Mouse (Mus musculus): Measurements from ENCODE around the gene Zfp704. TPM values are rescaled to one million over a fixed set of nuclear protein-coding genes. Genes with fewer than 3 reads are reported as not detected.

Gene Zfp704
- total and polyA plus RNA-seq, 3 experiments, result not detected

DNA sequence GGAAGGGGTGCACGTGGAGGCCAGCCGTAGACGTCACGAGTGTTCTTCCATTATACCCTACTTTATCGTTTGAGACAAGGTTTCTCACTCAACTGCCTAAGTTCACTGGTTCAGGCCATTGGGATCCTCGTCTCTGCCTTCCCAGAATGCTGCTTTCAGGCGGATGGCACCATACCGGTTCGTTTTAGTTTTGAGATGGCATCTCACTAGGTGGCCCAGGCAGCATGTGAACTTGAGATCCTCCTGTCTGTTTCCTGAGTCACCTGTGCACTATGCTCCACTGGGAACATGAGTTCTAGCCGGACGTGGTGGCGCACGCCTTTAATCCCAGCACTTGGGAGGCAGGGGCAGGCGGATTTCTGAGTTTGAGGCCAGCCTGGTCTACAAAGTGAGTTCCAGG, 68.3 kb downstream of the Zfp704 start:
- dilution Hi-C loops (cut with MboI; ENCODE audit: extremely low pct_ligation_motif_present, extremely low pct_unique_long_range_greater_than_20kb, low sequenced_read_pairs), result no loop called here

DNA sequence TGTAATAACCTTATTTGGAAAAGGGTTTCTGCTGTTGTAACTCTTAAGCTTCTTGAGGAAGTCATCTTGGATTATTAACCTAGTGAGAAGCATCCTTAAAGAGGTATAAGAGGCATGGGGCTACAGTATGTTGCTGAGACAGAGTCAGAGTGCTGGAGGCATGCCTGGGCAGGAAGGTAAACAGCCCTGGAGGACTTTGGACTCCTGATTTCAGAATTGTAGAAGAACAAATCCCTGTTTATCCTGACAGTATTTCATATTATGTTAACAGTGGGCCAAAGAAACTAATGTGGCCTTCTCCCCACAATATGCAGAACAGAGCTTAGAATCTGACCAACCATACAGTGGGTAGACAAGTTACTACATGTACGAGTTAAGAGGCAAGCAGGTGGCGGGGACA, 71.4 kb downstream of the Zfp704 start:
- no peak overlapping the region for H3K27ac ChIP-seq (ENCODE audit: insufficient read depth, low read depth)
- no peak overlapping the region for H3K9ac ChIP-seq (ENCODE audit: insufficient read depth, low read depth)
- H3K9me3 ChIP-seq (replicated peaks; ENCODE audit: low read length), result no peaks in the 10 kb centered on the region
- no peak for TF ChIP-seq JUND (conservative IDR thresholded peaks at IDR 0.05; ENCODE audit: low read depth, low read length)
- DNase-seq (ENCODE audit: extremely low read depth), result no peak
- in situ Hi-C loops (cut with MboI; ENCODE audit: low pct_ligation_motif_present, low pct_unique_long_range_greater_than_20kb, low sequenced_read_pairs), result no loop called here
- H3K36me3 ChIP-seq (replicated peaks in 1 of 2; ENCODE audit: control insufficient read depth in 1 of 2, insufficient read depth in 1 of 2, low read length in 1 of 2), result no peaks in the 10 kb centered on the region
- H3K4me3 ChIP-seq (replicated peaks in 1 of 3; ENCODE audit: low read depth in 2 of 3, low read length in 2 of 3, poor library complexity in 1 of 3), result no peak overlapping the region
- dilution Hi-C loops (cut with MboI; ENCODE audit: extremely low pct_ligation_motif_present, extremely low pct_unique_long_range_greater_than_20kb, low sequenced_read_pairs), result no loop called here
- H3K4me2 ChIP-seq (ENCODE audit: insufficient read depth, low read depth, poor library complexity, severe bottlenecking), result no peak overlapping the region
- no peaks in the 10 kb centered on the region for H3K79me2 ChIP-seq (replicated peaks; ENCODE audit: control insufficient read depth, extremely low read depth, insufficient read depth, poor library complexity, severe bottlenecking)
- H3K27me3 ChIP-seq (replicated peaks), result no peaks in the 10 kb centered on the region
- 0 out of 4 replicates have a peak, but pooled peaks cover 0 to 2% of the 10 kb centered on the region in 2 experiments for H3K4me1 ChIP-seq (ENCODE audit: control insufficient read depth in 1 of 2, insufficient read depth in 2 of 2)

More for the DNA sequence above, 68.3 kb downstream of the Zfp704 start:
- Histone ChIP-seq H3K4me2 (ENCODE audit: insufficient read depth, low read depth, poor library complexity, severe bottlenecking) (no peak overlapping the region), H3K79me2 (replicated peaks; ENCODE audit: control insufficient read depth, extremely low read depth, insufficient read depth, poor library complexity, severe bottlenecking) (no peaks in the 10 kb centered on the region), H3K4me3 (replicated peaks in 1 of 3; ENCODE audit: low read depth in 2 of 3, low read length in 2 of 3, poor library complexity in 1 of 3) (no peak overlapping the region), H3K27me3 (replicated peaks) (no peaks in the 10 kb centered on the region), H3K36me3 (replicated peaks in 1 of 2; ENCODE audit: control insufficient read depth in 1 of 2, insufficient read depth in 1 of 2, low read length in 1 of 2) (no peaks in the 10 kb centered on the region), H3K9ac (ENCODE audit: insufficient read depth, low read depth) (no peak overlapping the region), H3K27ac (ENCODE audit: insufficient read depth, low read depth) (no peak overlapping the region), H3K4me1 (ENCODE audit: control insufficient read depth in 1 of 2, insufficient read depth in 2 of 2) (peaks cover 2% of the 10 kb centered on the region in 2 experiments; a peak in 2 of 4 replicates), H3K9me3 (replicated peaks; ENCODE audit: low read length) (no peaks in the 10 kb centered on the region)
- DNase-seq (ENCODE audit: extremely low read depth), result no peak
- no peak for TF ChIP-seq GABPA (IDR thresholded peaks at IDR 0.05; ENCODE audit: insufficient replicate concordance, low read depth, low read length)
- TF ChIP-seq MAFK (IDR thresholded peaks at IDR 0.05; ENCODE audit: insufficient replicate concordance, low read length), result no peak
- no peak for TF ChIP-seq SIN3A (IDR thresholded peaks at IDR 0.05; ENCODE audit: low read length)
- TF ChIP-seq KAT2A (IDR thresholded peaks at IDR 0.05; ENCODE audit: insufficient replicate concordance, low read length), result no peak
- TF ChIP-seq RCOR1 (conservative IDR thresholded peaks at IDR 0.05; ENCODE audit: low read depth, low read length), result no peak
- TF ChIP-seq JUND (conservative IDR thresholded peaks at IDR 0.05; ENCODE audit: low read depth, low read length), result no peak
- TF ChIP-seq ZNF384 (IDR thresholded peaks at IDR 0.05; ENCODE audit: low read depth, low read length), result no peak
- TF ChIP-seq UBTF (IDR thresholded peaks at IDR 0.05; ENCODE audit: low read depth, low read length), result no peak
- TF ChIP-seq NRF1 (IDR thresholded peaks at IDR 0.05; ENCODE audit: low read depth, low read length), result no peak
- TF ChIP-seq USF1 (IDR thresholded peaks at IDR 0.05; ENCODE audit: low read depth, low read length), result no peak
- no peak for TF ChIP-seq JUN (IDR thresholded peaks at IDR 0.05; ENCODE audit: insufficient read depth, low read depth, low read length)
- no peak for TF ChIP-seq EP300 (IDR thresholded peaks at IDR 0.05; ENCODE audit: low read length)
- no peak for TF ChIP-seq CTCF (conservative IDR thresholded peaks at IDR 0.05 in 1 of 2, IDR thresholded peaks at IDR 0.05 in 1 of 2; ENCODE audit: low read depth in 2 of 2, low read length in 2 of 2)
- no peak for TF ChIP-seq MYC (IDR thresholded peaks at IDR 0.05; ENCODE audit: low read depth, low read length)
- in situ Hi-C loops (cut with MboI; ENCODE audit: low pct_ligation_motif_present, low pct_unique_long_range_greater_than_20kb, low sequenced_read_pairs), result no loop called here

GRCm38 (mm10) chr3:9537889-9538288, 72.0 kb downstream of the Zfp704 start:
- 0 out of 4 replicates have a peak, but pooled peaks cover 0 to 2% of the 10 kb centered on the region in 2 experiments for H3K4me1 ChIP-seq (ENCODE audit: control insufficient read depth in 1 of 2, insufficient read depth in 2 of 2)
- TF ChIP-seq PAX5 (IDR thresholded peaks at IDR 0.05; ENCODE audit: low read length) (no peak), RCOR1 (conservative IDR thresholded peaks at IDR 0.05; ENCODE audit: low read depth, low read length) (no peak), UBTF (IDR thresholded peaks at IDR 0.05; ENCODE audit: low read depth, low read length) (no peak), EP300 (IDR thresholded peaks at IDR 0.05; ENCODE audit: low read length) (no peak), CHD2 (IDR thresholded peaks at IDR 0.05; ENCODE audit: low read length) (no peak), IRF4 (IDR thresholded peaks at IDR 0.05; ENCODE audit: low read depth, low read length) (no peak), ZNF384 (IDR thresholded peaks at IDR 0.05; ENCODE audit: low read depth, low read length) (no peak), HCFC1 (IDR thresholded peaks at IDR 0.05; ENCODE audit: low read depth, low read length) (no peak), MAFK (IDR thresholded peaks at IDR 0.05; ENCODE audit: insufficient replicate concordance, low read length) (no peak), ETS1 (conservative IDR thresholded peaks at IDR 0.05; ENCODE audit: low read depth, low read length) (no peak), MEF2A (IDR thresholded peaks at IDR 0.05; ENCODE audit: borderline replicate concordance, low read depth, low read length) (no peak), JUND (conservative IDR thresholded peaks at IDR 0.05; ENCODE audit: low read depth, low read length) (no peak), JUN (IDR thresholded peaks at IDR 0.05; ENCODE audit: insufficient read depth, low read depth, low read length) (no peak), TBP (conservative IDR thresholded peaks at IDR 0.05; ENCODE audit: low read depth, low read length) (no peak), BHLHE40 (IDR thresholded peaks at IDR 0.05; ENCODE audit: low read depth, low read length) (no peak), RAD21 (IDR thresholded peaks at IDR 0.05; ENCODE audit: low read depth, low read length) (no peak), ZKSCAN1 (IDR thresholded peaks at IDR 0.05; ENCODE audit: borderline replicate concordance, low read depth, low read length) (no peak)
- no peak overlapping the region for H3K27ac ChIP-seq (ENCODE audit: insufficient read depth, low read depth)
- no peak overlapping the region for H3K4me2 ChIP-seq (ENCODE audit: insufficient read depth, low read depth, poor library complexity, severe bottlenecking)
- dilution Hi-C loops (cut with MboI; ENCODE audit: extremely low pct_ligation_motif_present, extremely low pct_unique_long_range_greater_than_20kb, low sequenced_read_pairs) (no loop called here), in situ Hi-C loops (cut with MboI; ENCODE audit: low pct_ligation_motif_present, low pct_unique_long_range_greater_than_20kb, low sequenced_read_pairs) (no loop called here)
- no peaks in the 10 kb centered on the region for H3K27me3 ChIP-seq (replicated peaks)
- no peak overlapping the region for H3K4me3 ChIP-seq (replicated peaks in 1 of 3; ENCODE audit: low read depth in 2 of 3, low read length in 2 of 3, poor library complexity in 1 of 3)
- no peaks in the 10 kb centered on the region for H3K36me3 ChIP-seq (replicated peaks in 1 of 2; ENCODE audit: control insufficient read depth in 1 of 2, insufficient read depth in 1 of 2, low read length in 1 of 2)
- H3K9ac ChIP-seq (ENCODE audit: insufficient read depth, low read depth), result no peak overlapping the region
- H3K9me3 ChIP-seq (replicated peaks; ENCODE audit: low read length), result no peaks in the 10 kb centered on the region
- no peaks in the 10 kb centered on the region for H3K79me2 ChIP-seq (replicated peaks; ENCODE audit: control insufficient read depth, extremely low read depth, insufficient read depth, poor library complexity, severe bottlenecking)
- no peak for DNase-seq (ENCODE audit: extremely low read depth)

Data from CH12.LX (cell line).